Mouse (Mus musculus) midbrain, embryonic 14.5 days (tissue): ENCODE measurements around the gene Apoe. TPM values are rescaled to one million over a fixed set of nuclear protein-coding genes. Genes with fewer than 3 reads are reported as not detected.
A peak's percentile ranks its signal among the peaks of the same experiment; 100 is the strongest.

ENCODE experiments used
- ATAC-seq: fragments of 200-750 bp; cut with Nextera tagmentation; 2 replicates; pipeline ENCODE4 v1.8.0; 2017; ENCODE audit warnings: moderate number of reproducible peaks, moderate library complexity; ENCODE audit not compliant: low FRiP score, low TSS enrichment
- DNase-seq: peaks from one replicate; pipeline ENCODE4 v3.0.0-alpha.2; 2015
- H3K27ac ChIP-seq: fragments of 300-500 bp; sonication (generic); replicated peaks from 2 replicates; pipeline ENCODE4 v1.5.1; 2014; ENCODE audit warnings: mild to moderate bottlenecking, low read depth, low read length, moderate library complexity
- H3K27me3 ChIP-seq: fragments of 300-500 bp; sonication (generic); 2 replicates; pipeline ENCODE4 v1.6.1; 2014; ENCODE audit warnings: low read length, control low read depth, mixed read lengths; ENCODE audit not compliant: control insufficient read depth, insufficient read depth
- H3K36me3 ChIP-seq: fragments of 300-500 bp; sonication (generic); 2 replicates; pipeline ENCODE4 v1.6.1; 2014; ENCODE audit warnings: low read length, control low read depth; ENCODE audit not compliant: control insufficient read depth, insufficient read depth
- H3K4me1 ChIP-seq: fragments of 300-500 bp; sonication (generic); 2 replicates; pipeline ENCODE4 v1.6.1; 2014; ENCODE audit warnings: mild to moderate bottlenecking, antibody characterized with exemption, low read length, control low read depth; ENCODE audit not compliant: control insufficient read depth, insufficient read depth
- H3K4me2 ChIP-seq: fragments of 300-500 bp; sonication (generic); 2 replicates; pipeline ENCODE4 v1.6.1; 2014; ENCODE audit warnings: mild to moderate bottlenecking, low read length, moderate library complexity
- H3K4me3 ChIP-seq: fragments of 300-500 bp; sonication (generic); replicated peaks from 2 replicates; pipeline ENCODE4 v1.5.1; 2014; ENCODE audit warnings: low read depth, low read length
- H3K9ac ChIP-seq: fragments of 300-500 bp; sonication (generic); replicated peaks from 2 replicates; pipeline ENCODE4 v1.6.1; 2014; ENCODE audit warnings: mild to moderate bottlenecking, low read length, moderate library complexity
- H3K9me3 ChIP-seq: fragments of 300-500 bp; sonication (generic); 2 replicates; pipeline ENCODE4 v1.6.1; 2016; ENCODE audit warnings: low read length, control low read depth, mixed read lengths; ENCODE audit not compliant: control insufficient read depth
- WGBS: fragments of 180-500 bp; shearing (Covaris S2); extraction: QIAGEN DNeasy Blood & Tissue Kit; methylation state at CpG from one replicate; pipeline ENCODE4 v1.1.7; 2014; 5-methylcytosine and 5-hydroxymethylcytosine counted together
- polyA plus RNA-seq: library from polyadenylated mRNA; unstranded; fragments of >200 nt; fragmentation: Nextera tagmentation; extraction: Ambion mirVana; gene quantifications from 2 replicates; pipeline ENCODE4 v1.2.1, GENCODE M21; 2014

Gene Apoe
- polyA plus RNA-seq: 163 and 265 TPM in 2 replicates

- Histone ChIP-seq H3K4me3 (peak within 1 kb of the TSS; percentile 27), H3K4me2 (peak within 1 kb of the TSS; percentile 60), H3K4me1 (peaks cover 16% of the 10 kb centered on the region), H3K36me3 (peaks cover 22% of the 10 kb centered on the region), H3K9me3 (no peaks in the 10 kb centered on the region), H3K27me3 (no peaks in the 10 kb centered on the region), H3K27ac (no peak within 1 kb of the TSS), H3K9ac (peak within 1 kb of the TSS; percentile 57)
- WGBS: 1% methylated on average over 20 of the region's 20 CpGs
- peak; percentile 44 for ATAC-seq
- peak; percentile 59 for DNase-seq
Observed at GRCm38 (mm10) chr7:19698907-19699826, at the start of gene Apoe. TSS of gene Apoe (minus strand) at chr7:19699188.

- Histone ChIP-seq H3K4me2 (peak overlapping the region; percentile 87), H3K27me3 (no peaks in the 10 kb centered on the region), H3K9ac (peak overlapping the region; percentile 76; the same call in 1 of the 2 replicates), H3K36me3 (peaks cover 12% of the 10 kb centered on the region), H3K4me3 (peak overlapping the region; percentile 66), H3K9me3 (no peaks in the 10 kb centered on the region), H3K27ac (peak overlapping the region; percentile 45), H3K4me1 (peaks cover 27% of the 10 kb centered on the region)
- ATAC-seq: no peak
- WGBS: 5% methylated on average over 25 of the region's 25 CpGs
- peak; percentile 6 for DNase-seq
Observed at GRCm38 (mm10) chr7:19747420-19748218, 48.6 kb upstream of the Apoe start.

DNA sequence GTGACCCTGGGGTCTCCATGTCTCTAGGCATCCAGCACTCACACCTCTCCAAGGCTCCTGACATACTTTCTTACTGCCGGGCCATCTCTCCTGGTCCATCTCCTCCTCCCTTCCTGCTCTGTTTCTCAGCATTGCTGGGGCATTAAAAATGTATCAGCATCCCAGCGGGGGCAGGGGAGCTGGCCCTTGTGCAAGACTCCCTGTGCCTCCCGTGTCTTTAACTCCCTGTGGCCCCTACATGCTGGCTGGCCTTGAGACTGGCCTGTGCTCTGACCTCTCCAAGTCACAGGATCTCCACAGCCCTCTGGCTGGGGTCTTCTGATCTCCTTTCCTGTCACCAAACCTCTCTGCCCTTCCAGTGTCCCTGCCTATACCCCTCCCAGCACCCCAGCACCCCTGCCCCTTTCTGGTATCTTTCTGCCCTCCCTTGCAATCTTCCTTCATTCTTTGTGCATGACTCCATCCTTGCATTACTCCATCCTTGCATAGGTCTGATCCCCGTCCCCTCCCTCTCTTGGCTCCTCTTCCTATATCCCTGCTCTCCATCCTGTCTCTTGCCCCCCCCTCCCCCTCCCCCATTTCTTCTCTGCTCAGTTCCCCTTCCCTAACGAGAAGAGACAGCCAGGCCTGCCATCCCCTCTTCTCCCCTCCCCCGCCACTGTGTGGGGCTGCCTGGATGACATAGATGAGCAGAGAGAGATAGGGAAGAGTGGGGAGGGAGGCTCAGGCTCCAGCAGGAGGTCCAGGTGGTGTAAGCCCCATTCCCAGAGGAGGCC, 47.6 kb upstream of the Apoe start:
- no peak for ATAC-seq
- 29% methylated on average over 6 of the region's 6 CpGs for WGBS
- Histone ChIP-seq H3K27ac (peak overlapping the region; percentile 45), H3K36me3 (peaks cover 12% of the 10 kb centered on the region), H3K9me3 (no peaks in the 10 kb centered on the region), H3K27me3 (no peaks in the 10 kb centered on the region), H3K4me3 (peak overlapping the region; percentile 66), H3K4me1 (peaks cover 27% of the 10 kb centered on the region), H3K4me2 (peak overlapping the region; percentile 87), H3K9ac (peak overlapping the region; percentile 29; the same call in 1 of the 2 replicates)
- peak; percentile 38 for DNase-seq

DNA sequence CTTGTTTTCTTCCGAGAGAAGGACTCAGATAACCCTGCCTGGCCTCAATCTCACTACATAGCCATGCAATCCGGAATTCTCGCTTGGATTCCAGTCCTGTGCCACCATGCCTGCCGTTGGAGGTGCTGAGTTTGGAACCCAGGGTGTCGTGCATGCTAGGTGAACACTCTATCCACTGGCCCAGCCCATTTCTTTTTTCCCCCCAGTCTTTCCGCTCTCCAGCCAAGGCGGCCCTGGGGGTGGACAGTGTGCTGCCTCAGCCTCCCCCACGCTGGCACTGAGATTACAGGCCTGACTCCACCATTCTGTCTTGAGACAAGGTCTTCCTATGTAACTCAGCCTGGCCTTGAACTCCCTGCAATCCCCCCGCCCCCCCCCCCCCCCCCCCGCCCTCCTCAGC, 47.0 kb upstream of the Apoe start:
- no peak overlapping the region for H3K27ac ChIP-seq
- peaks cover 27% of the 10 kb centered on the region for H3K4me1 ChIP-seq
- H3K9ac ChIP-seq: no peak overlapping the region
- H3K27me3 ChIP-seq: no peaks in the 10 kb centered on the region
- no peak for DNase-seq
- H3K4me2 ChIP-seq: no peak overlapping the region
- ATAC-seq: no peak
- H3K36me3 ChIP-seq: peaks cover 12% of the 10 kb centered on the region
- H3K9me3 ChIP-seq: no peaks in the 10 kb centered on the region
- 91% methylated on average over 8 of the region's 10 CpGs for WGBS
- H3K4me3 ChIP-seq: no peak overlapping the region

DNA sequence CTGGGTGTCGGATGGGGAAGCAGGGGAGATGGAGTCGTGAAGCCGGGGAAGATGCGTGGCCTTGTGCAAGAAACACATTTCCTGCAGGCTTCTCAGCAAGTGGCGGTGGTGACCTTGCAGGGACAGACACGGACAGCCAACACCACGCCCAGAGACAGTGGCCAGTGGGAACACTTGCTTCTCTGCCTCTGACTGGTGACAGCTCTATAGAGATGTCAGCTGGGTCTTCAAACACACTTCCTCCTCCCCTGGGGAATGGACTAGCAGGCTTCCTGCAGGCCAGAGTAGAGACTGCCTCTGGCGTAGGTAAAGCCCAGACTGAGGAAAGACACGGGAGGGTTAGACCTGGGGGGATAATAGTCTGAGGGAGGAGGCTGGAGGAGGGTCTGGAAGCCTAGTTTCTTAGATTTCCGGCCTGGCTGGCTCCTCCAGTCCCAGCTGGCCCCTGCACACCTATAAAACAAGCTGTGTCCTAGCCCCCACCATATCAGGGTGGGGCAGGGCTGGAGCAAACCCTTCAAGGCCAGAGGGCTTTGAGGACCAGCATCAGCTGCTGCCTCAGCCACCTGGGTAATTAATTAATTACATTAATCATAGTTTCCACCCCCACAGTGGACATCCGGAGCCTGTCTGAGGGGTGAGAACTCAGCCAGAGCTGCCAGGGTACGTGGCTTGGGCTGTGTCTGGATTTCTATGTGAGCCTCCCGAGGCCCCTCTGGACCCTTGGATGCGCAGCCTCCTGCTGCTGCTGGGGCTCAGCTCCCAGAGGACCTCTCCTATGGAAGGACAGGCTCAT, 45.8 kb upstream of the Apoe start:
- DNase-seq: peak; percentile 11
- Histone ChIP-seq H3K4me3 (no peak overlapping the region), H3K27ac (no peak overlapping the region), H3K4me2 (no peak overlapping the region), H3K36me3 (peaks cover 12% of the 10 kb centered on the region), H3K27me3 (no peaks in the 10 kb centered on the region), H3K4me1 (peaks cover 24% of the 10 kb centered on the region), H3K9me3 (no peaks in the 10 kb centered on the region), H3K9ac (no peak overlapping the region; the same call in 1 of the 2 replicates)
- 66% methylated on average over 14 of the region's 14 CpGs for WGBS
- ATAC-seq: no peak

- Histone ChIP-seq H3K4me1 (peaks cover 24% of the 10 kb centered on the region), H3K36me3 (peaks cover 12% of the 10 kb centered on the region), H3K4me3 (no peak overlapping the region), H3K9me3 (no peaks in the 10 kb centered on the region), H3K27ac (no peak overlapping the region), H3K9ac (no peak overlapping the region), H3K27me3 (no peaks in the 10 kb centered on the region), H3K4me2 (no peak overlapping the region)
- ATAC-seq (no peak), DNase-seq (no peak)
- 92% methylated on average over 6 of the region's 6 CpGs for WGBS
Observed at GRCm38 (mm10) chr7:19743791-19744190, 44.8 kb upstream of the Apoe start.

DNA sequence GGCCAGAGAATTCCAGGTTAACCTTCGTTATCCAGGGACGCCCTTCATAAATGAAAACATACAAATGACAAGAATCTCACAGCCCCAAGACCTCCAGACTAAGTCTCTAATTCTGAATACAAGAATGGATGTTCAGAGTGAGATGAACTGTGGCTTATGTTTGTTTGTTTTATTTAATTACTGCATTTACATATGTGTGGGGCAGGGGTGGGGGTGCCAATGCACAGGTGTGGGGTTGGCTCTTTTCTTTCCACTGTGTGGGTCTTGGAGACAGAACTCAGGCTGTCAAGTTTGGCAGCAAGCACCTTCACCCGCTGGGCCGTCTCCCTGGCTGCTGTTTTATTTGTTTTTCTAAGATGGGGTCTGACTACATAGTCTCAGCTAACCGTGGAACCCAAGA, 43.5 kb upstream of the Apoe start:
- no peak for ATAC-seq

More for the DNA sequence above, 43.5 kb upstream of the Apoe start:
- 66% methylated on average over 5 of the region's 5 CpGs for WGBS
- H3K4me1 ChIP-seq: peaks cover 12% of the 10 kb centered on the region
- DNase-seq: no peak
- H3K4me2 ChIP-seq: no peak overlapping the region
- H3K27me3 ChIP-seq: no peaks in the 10 kb centered on the region
- H3K9me3 ChIP-seq: no peaks in the 10 kb centered on the region
- H3K27ac ChIP-seq: no peak overlapping the region
- H3K9ac ChIP-seq: no peak overlapping the region
- no peak overlapping the region for H3K4me3 ChIP-seq
- H3K36me3 ChIP-seq: peaks cover 20% of the 10 kb centered on the region
